Mouse (Mus musculus) bone marrow macrophage, adult 2 months (primary cell): ENCODE data around the gene Cfd. TPM values are rescaled to one million over a fixed set of nuclear protein-coding genes. Genes with fewer than 3 reads are reported as not detected.
"Not testable (repeated sequence)": the region's sequence is repeated elsewhere in the genome, so short reads cannot be mapped to it uniquely, and the experiment has no call there.

ENCODE experiments used
- H3K27ac ChIP-seq: 2 replicates; pipeline ENCODE4 v1.5.1; 2012; ENCODE audit warnings: low read depth, low read length; ENCODE audit not compliant: insufficient read depth
- H3K4me1 ChIP-seq: 2 replicates; pipeline ENCODE4 v1.6.1; 2012; ENCODE audit warnings: low read length; ENCODE audit not compliant: control insufficient read depth, insufficient read depth
- H3K4me3 ChIP-seq: 2 replicates; pipeline ENCODE4 v1.5.1; 2012; ENCODE audit warnings: mild to moderate bottlenecking, low read length, moderate library complexity; ENCODE audit not compliant: insufficient read depth
- CTCF ChIP-seq: IDR thresholded peaks from 2 replicates; pipeline ENCODE4 v1.5.1; 2012; ENCODE audit warnings: low read depth, mild to moderate bottlenecking, low read length, moderate library complexity
- POLR2A ChIP-seq: IDR thresholded peaks from 2 replicates; pipeline ENCODE4 v1.6.1; 2012; ENCODE audit warnings: mild to moderate bottlenecking, low read depth, low read length, borderline replicate concordance
- polyA plus RNA-seq: library from polyadenylated mRNA; stranded (reverse); fragments of >200 nt; gene quantifications from 2 replicates; pipeline ENCODE4 v1.2.4, GENCODE M21; 2012; ENCODE audit not compliant: missing spikeins, insufficient read depth, insufficient read length

Cfd gene
- polyA plus RNA-seq, 1 experiment = not detected

GRCm38 (mm10) chr10:79873313-79873712, 17.3 kb upstream of the Cfd start:
- peaks cover 11% of the 10 kb centered on the region for H3K4me1 ChIP-seq
- no peak overlapping the region for H3K4me3 ChIP-seq
- no peak overlapping the region for H3K27ac ChIP-seq
- TF ChIP-seq CTCF (no peak), POLR2A (no peak)

- Histone ChIP-seq H3K4me1 (peaks cover 15% of the 10 kb centered on the region), H3K27ac (no peak overlapping the region), H3K4me3 (peak overlapping the region; percentile 60)
- TF ChIP-seq POLR2A = no peak
- TF ChIP-seq CTCF = no peak
These were observed 16.9 kb upstream of the Cfd start for GRCm38 (mm10) chr10:79873715-79874289.

GRCm38 (mm10) chr10:79874290-79874862, 16.3 kb upstream of the Cfd start, which contains the start of the genes Prtn3 and Plppr3:
Gene Prtn3 (plus strand): TSS chr10:79874476.
Gene Plppr3 (minus strand): TSS chr10:79874634.
- Histone ChIP-seq H3K27ac (no peak within 1 kb of the TSS), H3K4me3 (peak within 1 kb of the TSS; percentile 60), H3K4me1 (peaks cover 19% of the 10 kb centered on the region)
- TF ChIP-seq POLR2A (no peak), CTCF (no peak)

- peaks cover 23% of the 10 kb centered on the region for H3K4me1 ChIP-seq
- TF ChIP-seq POLR2A (no peak), CTCF (no peak)
- H3K27ac ChIP-seq = peak overlapping the region; percentile 76
- 0 out of 2 replicates have a peak overlapping the region, but pooled peaks have one; percentile 5 for H3K4me3 ChIP-seq
These were observed 13.5 kb upstream of the Cfd start for GRCm38 (mm10) chr10:79877174-79877573.

- Histone ChIP-seq H3K4me1 (peaks cover 24% of the 10 kb centered on the region), H3K27ac (peak overlapping the region; percentile 76)
These were observed 12.9 kb upstream of the Cfd start for GRCm38 (mm10) chr10:79877757-79878156.

GRCm38 (mm10) chr10:79879527-79879926, 11.1 kb upstream of the Cfd start:
- no peak overlapping the region for H3K4me3 ChIP-seq
- H3K4me1 ChIP-seq = peaks cover 40% of the 10 kb centered on the region
- no peak for TF ChIP-seq CTCF
- TF ChIP-seq POLR2A = no peak
- no peak overlapping the region for H3K27ac ChIP-seq

More at GRCm38 (mm10) chr10:79877757-79878156, 12.9 kb upstream of the Cfd start:
- TF ChIP-seq POLR2A (no peak), CTCF (no peak)
- H3K4me3 ChIP-seq = peak overlapping the region; percentile 30

GRCm38 (mm10) chr10:79880721-79881120, 9.9 kb upstream of the Cfd start:
- Histone ChIP-seq H3K27ac (no peak overlapping the region), H3K4me1 (peaks cover 46% of the 10 kb centered on the region), H3K4me3 (no peak overlapping the region)
- TF ChIP-seq CTCF (no peak), POLR2A (no peak)

GRCm38 (mm10) chr10:79881981-79882380, 8.7 kb upstream of the Cfd start:
- Histone ChIP-seq H3K4me3 (no peak overlapping the region), H3K4me1 (peaks cover 40% of the 10 kb centered on the region), H3K27ac (no peak overlapping the region)
- no peak for TF ChIP-seq CTCF
- TF ChIP-seq POLR2A = no peak

GRCm38 (mm10) chr10:79883297-79884084, 7.2 kb upstream of the Cfd start:
- H3K4me1 ChIP-seq = peaks cover 33% of the 10 kb centered on the region
- H3K4me3 ChIP-seq = no peak overlapping the region
- peak; percentile 69 for TF ChIP-seq CTCF
- no peak for TF ChIP-seq POLR2A
- no peak overlapping the region for H3K27ac ChIP-seq

GRCm38 (mm10) chr10:79884446-79884845, 6.2 kb upstream of the Cfd start:
- Histone ChIP-seq H3K4me1 (peaks cover 28% of the 10 kb centered on the region), H3K27ac (no peak overlapping the region), H3K4me3 (no peak overlapping the region)
- TF ChIP-seq POLR2A (no peak), CTCF (no peak)

GRCm38 (mm10) chr10:79884938-79885337, 5.7 kb upstream of the Cfd start:
- H3K4me1 ChIP-seq = peaks cover 28% of the 10 kb centered on the region
- not testable (repeated sequence) for H3K27ac ChIP-seq, H3K4me3 ChIP-seq
